Mouse (Mus musculus) erythroblast, embryonic 14.5 days (primary cell): Measurements from ENCODE around the gene Cfap97. TPM values are rescaled to one million over a fixed set of nuclear protein-coding genes. Genes with fewer than 3 reads are reported as not detected.

Experiments
- H3K27me3 ChIP-seq: 2 replicates; pipeline ENCODE4 v1.6.1; 2012; ENCODE audit warnings: inconsistent platforms; ENCODE audit not compliant: control insufficient read depth
- H3K36me3 ChIP-seq: 2 replicates; pipeline ENCODE4 v1.6.1; 2012; ENCODE audit warnings: mild to moderate bottlenecking, inconsistent platforms; ENCODE audit not compliant: control insufficient read depth
- H3K4me1 ChIP-seq: 2 replicates; pipeline ENCODE4 v1.6.1; 2012; ENCODE audit warnings: inconsistent platforms; ENCODE audit not compliant: control insufficient read depth
- H3K4me3 ChIP-seq: replicated peaks from 2 replicates; pipeline ENCODE3; 2012; ENCODE audit warnings: moderate library complexity, mild to moderate bottlenecking, inconsistent platforms
- H3K9me3 ChIP-seq: 2 replicates; pipeline ENCODE4 v1.6.1; 2012; ENCODE audit warnings: low read length, inconsistent platforms, mixed read lengths; ENCODE audit not compliant: control insufficient read depth
- GATA1 ChIP-seq: IDR thresholded peaks from 2 replicates; pipeline ENCODE4 v1.6.1; 2012; ENCODE audit warnings: low read length, inconsistent platforms, mixed read lengths
- TAL1 ChIP-seq: IDR thresholded peaks from 3 replicates; pipeline ENCODE4 v1.6.1; 2012; ENCODE audit warnings: low read length, inconsistent platforms, mixed read lengths
- polyA plus RNA-seq: library from polyadenylated mRNA; stranded (reverse); fragments of >175 nt; gene quantifications from 2 replicates; pipeline ENCODE4 v1.2.3, GENCODE M21; 2012

Gene Cfap97
- polyA plus RNA-seq, 1 experiment = 0.15 TPM

GRCm38 (mm10) chr8:46236441-46237223 lies 85.1 kb downstream of the Cfap97 start:
- no peak overlapping the region for H3K4me3 ChIP-seq
- H3K36me3 ChIP-seq = no peaks in the 10 kb centered on the region
- 0 out of 2 replicates have a peak, but pooled peaks cover 2% of the 10 kb centered on the region for H3K27me3 ChIP-seq
- H3K4me1 ChIP-seq = peaks cover under 1% of the 10 kb centered on the region
- TF ChIP-seq TAL1 = no peak
- TF ChIP-seq GATA1 = no peak
- no peaks in the 10 kb centered on the region for H3K9me3 ChIP-seq

DNA sequence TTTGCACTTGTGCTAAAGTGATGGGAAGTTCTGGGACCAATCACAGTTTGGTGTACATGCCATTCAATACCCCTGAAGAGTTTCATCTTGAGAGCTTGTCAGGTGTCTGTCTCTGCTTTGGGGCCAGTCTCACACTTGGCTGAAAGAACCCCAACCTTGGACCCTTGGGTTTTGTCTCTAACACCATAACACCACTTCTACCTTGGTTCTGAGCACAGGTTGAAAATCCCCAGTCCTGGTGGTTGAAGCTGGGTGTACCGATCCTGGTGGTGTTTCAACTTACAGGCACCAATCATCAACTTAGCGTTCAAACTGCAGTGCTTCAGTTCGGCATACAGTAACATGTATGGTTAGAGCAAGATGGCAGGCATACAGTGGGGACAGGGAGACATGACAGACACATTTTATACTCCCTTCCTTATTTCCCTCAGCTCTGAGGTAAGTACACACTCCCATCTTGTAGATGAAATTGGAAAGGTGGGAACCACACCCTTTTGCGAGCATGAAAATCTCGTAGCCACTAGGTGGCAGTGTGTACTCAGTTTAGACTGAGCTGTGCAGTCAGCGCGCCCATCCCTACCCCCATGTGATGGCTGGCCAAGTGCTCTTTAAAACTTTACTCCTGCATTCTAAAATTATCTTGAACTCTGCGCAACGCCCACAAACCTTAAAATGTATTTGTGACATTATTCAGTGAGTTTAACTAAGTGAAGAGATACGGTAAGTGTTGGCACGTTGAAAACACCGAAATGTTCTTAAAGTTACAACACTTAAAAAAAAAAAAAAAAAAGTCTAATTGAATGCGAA lies 90.2 kb downstream of the Cfap97 start:
- no peaks in the 10 kb centered on the region for H3K36me3 ChIP-seq
- no peak overlapping the region for H3K4me3 ChIP-seq
- H3K27me3 ChIP-seq = 0 out of 2 replicates have a peak, but pooled peaks cover 2% of the 10 kb centered on the region
- TF ChIP-seq TAL1 = no peak
- TF ChIP-seq GATA1 = no peak
- peaks cover 4% of the 10 kb centered on the region for H3K4me1 ChIP-seq
- H3K9me3 ChIP-seq = no peaks in the 10 kb centered on the region

DNA sequence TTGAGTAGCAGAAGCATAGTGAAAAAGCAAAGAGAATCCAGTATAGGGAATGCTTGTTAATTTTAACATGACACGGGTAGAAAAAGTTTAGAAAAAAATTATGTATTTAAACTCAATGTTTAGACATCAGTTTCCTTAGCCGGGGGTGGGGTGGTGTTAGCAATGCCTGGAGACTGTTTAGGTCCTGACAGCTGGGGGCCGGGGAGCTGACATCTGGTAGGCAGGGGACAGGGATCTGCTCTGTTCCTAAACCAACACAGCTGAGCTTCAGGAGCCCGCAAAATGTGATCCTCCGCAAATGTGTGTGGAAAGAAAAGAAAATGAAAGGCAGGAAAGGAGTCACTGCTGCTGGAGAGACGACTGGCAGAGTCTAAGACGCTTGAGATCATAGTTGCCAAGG lies 91.4 kb downstream of the Cfap97 start:
- no peak for TF ChIP-seq GATA1
- no peak for TF ChIP-seq TAL1
- H3K27me3 ChIP-seq = 0 out of 2 replicates have a peak, but pooled peaks cover 2% of the 10 kb centered on the region
- H3K9me3 ChIP-seq = no peaks in the 10 kb centered on the region
- H3K4me1 ChIP-seq = peaks cover 4% of the 10 kb centered on the region
- H3K4me3 ChIP-seq = no peak overlapping the region
- no peaks in the 10 kb centered on the region for H3K36me3 ChIP-seq

Other genes starting within 250 kb of the Cfap97 start
- gene Ccdc110, start 217.2 kb upstream of the Cfap97 start, polyA plus RNA-seq = not detected in 2 replicates
- 0.03 TPM in 1 of 2 replicates, not detected in the other for gene 1700029J07Rik, start 176.5 kb upstream of the Cfap97 start, polyA plus RNA-seq
- gene Ufsp2, start 176.2 kb upstream of the Cfap97 start, polyA plus RNA-seq = 0.07 and 0.20 TPM in 2 replicates
- gene Lrp2bp, start 152.5 kb upstream of the Cfap97 start, polyA plus RNA-seq = not detected in 2 replicates
- 0.30 and 0.45 TPM in 2 replicates for gene Ankrd37, start 146.1 kb upstream of the Cfap97 start, polyA plus RNA-seq
- 0.32 and 0.38 TPM in 2 replicates for gene Snx25, start 388 bp downstream of the Cfap97 start, polyA plus RNA-seq
- gene Slc25a4, start 59.5 kb downstream of the Cfap97 start, polyA plus RNA-seq = 0.24 and 0.45 TPM in 2 replicates
- gene Helt, start 142.9 kb downstream of the Cfap97 start, polyA plus RNA-seq = not detected in 2 replicates